Mouse (Mus musculus) liver, embryonic 16.5 days (tissue): Measurements from ENCODE around the gene Notum. TPM values are rescaled to one million over a fixed set of nuclear protein-coding genes. Genes with fewer than 3 reads are reported as not detected.
"Not testable (repeated sequence)": the region's sequence is repeated elsewhere in the genome, so short reads cannot be mapped to it uniquely, and the experiment has no call there.

Experiments
- ATAC-seq: fragments of 200-750 bp; cut with Nextera tagmentation; 2 replicates; pipeline ENCODE4 v1.8.0; 2017; ENCODE audit warnings: low read depth, mild to moderate bottlenecking, moderate number of reproducible peaks, moderate library complexity
- H3K27ac ChIP-seq: fragments of 300-500 bp; sonication (generic); 2 replicates; pipeline ENCODE4 v1.5.1; 2014; ENCODE audit warnings: mild to moderate bottlenecking, low read length
- H3K27me3 ChIP-seq: fragments of 300-500 bp; sonication (generic); 2 replicates; pipeline ENCODE4 v1.6.1; 2014; ENCODE audit warnings: low read depth, low read length, mixed read lengths; ENCODE audit not compliant: control insufficient read depth, insufficient read depth
- H3K36me3 ChIP-seq: fragments of 300-500 bp; sonication (generic); 2 replicates; pipeline ENCODE4 v1.6.1; 2014; ENCODE audit warnings: mild to moderate bottlenecking; ENCODE audit not compliant: control insufficient read depth, insufficient read depth
- H3K4me1 ChIP-seq: fragments of 300-500 bp; sonication (generic); 2 replicates; pipeline ENCODE4 v1.6.1; 2014; ENCODE audit warnings: low read depth, low read length, mixed read lengths; ENCODE audit not compliant: control insufficient read depth
- H3K4me2 ChIP-seq: fragments of 300-500 bp; sonication (generic); 2 replicates; pipeline ENCODE4 v1.6.1; 2014; ENCODE audit warnings: low read depth, low read length, mixed read lengths
- H3K4me3 ChIP-seq: fragments of 300-500 bp; sonication (generic); 2 replicates; pipeline ENCODE4 v1.5.1; 2014; ENCODE audit warnings: low read depth, mild to moderate bottlenecking, low read length
- H3K9ac ChIP-seq: fragments of 300-500 bp; sonication (generic); 2 replicates; pipeline ENCODE4 v1.6.1; 2014; ENCODE audit warnings: low read depth, low read length
- H3K9me3 ChIP-seq: fragments of 300-500 bp; sonication (generic); replicated peaks from 2 replicates; pipeline ENCODE4 v1.6.1; 2016; ENCODE audit warnings: low read length; ENCODE audit not compliant: control insufficient read depth
- WGBS: fragments of 180-500 bp; shearing (Covaris S2); extraction: QIAGEN DNeasy Blood & Tissue Kit; methylation state at CpG from one replicate; pipeline ENCODE4 v1.1.7; 2014; ENCODE audit not compliant: insufficient replicate concordance; 5-methylcytosine and 5-hydroxymethylcytosine counted together
- polyA plus RNA-seq: library from polyadenylated mRNA; unstranded; fragments of >200 nt; fragmentation: Nextera tagmentation; extraction: Ambion mirVana; gene quantifications from 2 replicates; pipeline ENCODE4 v1.2.1, GENCODE M21; 2015

The Notum gene
- polyA plus RNA-seq, 1 experiment from 2014 or later, result 0.20 TPM

GRCm38 (mm10) chr11:120684086-120684485 is 23.1 kb upstream of the Notum start:
- no peak overlapping the region for H3K4me2 ChIP-seq
- H3K36me3 ChIP-seq, result 0 out of 2 replicates have a peak, but pooled peaks cover 2% of the 10 kb centered on the region
- H3K9ac ChIP-seq, result no peak overlapping the region
- H3K4me1 ChIP-seq, result peaks cover 3% of the 10 kb centered on the region; the same call in 1 of the 2 replicates
- H3K4me3 ChIP-seq, result no peak overlapping the region
- WGBS, result 66% methylated on average over 2 of the region's 2 CpGs
- no peaks in the 10 kb centered on the region for H3K27me3 ChIP-seq
- no peak overlapping the region for H3K27ac ChIP-seq
- ATAC-seq, result no peak
- no peaks in the 10 kb centered on the region for H3K9me3 ChIP-seq

GRCm38 (mm10) chr11:120683536-120683935 is 22.6 kb upstream of the Notum start:
- Histone ChIP-seq H3K36me3 (0 out of 2 replicates have a peak, but pooled peaks cover 2% of the 10 kb centered on the region), H3K27me3 (no peaks in the 10 kb centered on the region), H3K9ac (no peak overlapping the region), H3K9me3 (no peaks in the 10 kb centered on the region), H3K4me1 (peaks cover 3% of the 10 kb centered on the region; the same call in 1 of the 2 replicates), H3K4me2 (no peak overlapping the region), H3K27ac (no peak overlapping the region), H3K4me3 (no peak overlapping the region)
- WGBS, result 53% methylated on average over 3 of the region's 3 CpGs
- ATAC-seq, result no peak

DNA sequence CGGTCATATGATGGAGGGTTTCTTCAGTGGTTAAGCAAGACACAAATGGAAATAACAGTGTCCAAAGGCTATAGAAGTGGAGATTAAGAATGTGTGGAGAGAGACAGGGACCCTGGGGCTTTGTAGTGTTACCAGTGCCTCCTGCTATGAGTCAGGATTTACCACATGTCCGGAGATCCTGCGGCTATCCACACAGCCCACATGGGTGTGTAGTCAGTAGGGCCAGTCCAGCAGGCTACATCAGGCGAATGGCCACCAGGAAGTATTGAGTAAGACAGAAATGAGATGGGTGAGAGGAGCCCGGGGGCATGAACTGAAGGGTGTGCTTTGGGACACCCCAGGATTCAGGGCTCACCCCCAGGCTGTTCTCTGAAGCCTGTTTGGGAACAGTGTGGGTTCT is 21.7 kb upstream of the Notum start:
- Histone ChIP-seq H3K4me2 (no peak overlapping the region), H3K4me3 (no peak overlapping the region), H3K9ac (no peak overlapping the region), H3K27ac (no peak overlapping the region), H3K9me3 (no peaks in the 10 kb centered on the region), H3K4me1 (peaks cover 3% of the 10 kb centered on the region; the same call in 1 of the 2 replicates), H3K27me3 (no peaks in the 10 kb centered on the region), H3K36me3 (0 out of 2 replicates have a peak, but pooled peaks cover 2% of the 10 kb centered on the region)
- no peak for ATAC-seq
- whole genome bisulfite sequencing, result 69% methylated on average over 5 of the region's 5 CpGs

DNA sequence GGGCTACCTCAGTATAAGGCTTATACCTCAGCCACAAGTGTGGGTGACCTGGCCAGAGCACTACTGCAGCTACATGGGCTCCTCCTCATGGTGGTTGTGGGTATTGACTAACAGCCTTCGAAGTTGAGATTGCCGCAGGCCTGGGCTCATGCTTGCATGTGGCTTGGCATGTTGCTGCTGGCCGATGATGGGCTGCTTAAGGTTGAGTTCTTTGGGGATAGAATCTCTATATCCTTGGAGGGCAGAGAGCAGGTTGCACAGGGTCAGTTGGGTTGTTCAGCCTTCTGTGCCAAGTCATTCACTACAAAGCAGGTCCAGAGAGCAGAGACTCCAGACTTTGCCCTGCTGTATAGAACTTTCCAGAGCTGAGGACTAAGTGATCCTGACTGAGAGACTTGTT is 18.9 kb upstream of the Notum start:
- Histone ChIP-seq H3K4me2 (no peak overlapping the region), H3K9me3 (no peaks in the 10 kb centered on the region), H3K27ac (no peak overlapping the region), H3K4me1 (no peaks in the 10 kb centered on the region), H3K9ac (no peak overlapping the region), H3K36me3 (0 out of 2 replicates have a peak, but pooled peaks cover 2% of the 10 kb centered on the region), H3K27me3 (no peaks in the 10 kb centered on the region), H3K4me3 (no peak overlapping the region)
- ATAC-seq, result peak; percentile 53; the same call in 1 of the 2 replicates
- 71% methylated on average over 3 of the region's 3 CpGs for WGBS

- H3K27me3 ChIP-seq, result no peaks in the 10 kb centered on the region
- no peak overlapping the region for H3K9ac ChIP-seq
- 75% methylated on average over 4 of the region's 4 CpGs for WGBS
- H3K27ac ChIP-seq, result no peak overlapping the region
- H3K36me3 ChIP-seq, result 0 out of 2 replicates have a peak, but pooled peaks cover 2% of the 10 kb centered on the region
- no peak overlapping the region for H3K4me2 ChIP-seq
- H3K4me3 ChIP-seq, result no peak overlapping the region
- no peak for ATAC-seq
- H3K4me1 ChIP-seq, result peaks cover 14% of the 10 kb centered on the region
- no peaks in the 10 kb centered on the region for H3K9me3 ChIP-seq
Observed at GRCm38 (mm10) chr11:120676951-120677350, 16.0 kb upstream of the Notum start.

GRCm38 (mm10) chr11:120675875-120676274 is 14.9 kb upstream of the Notum start:
- H3K4me3 ChIP-seq, H3K27me3 ChIP-seq, H3K27ac ChIP-seq, H3K4me2 ChIP-seq, H3K9ac ChIP-seq, ATAC-seq, H3K36me3 ChIP-seq, H3K9me3 ChIP-seq: not testable (repeated sequence)
- peaks cover 14% of the 10 kb centered on the region for H3K4me1 ChIP-seq
- WGBS, result 65% methylated on average over 3 of the region's 5 CpGs

DNA sequence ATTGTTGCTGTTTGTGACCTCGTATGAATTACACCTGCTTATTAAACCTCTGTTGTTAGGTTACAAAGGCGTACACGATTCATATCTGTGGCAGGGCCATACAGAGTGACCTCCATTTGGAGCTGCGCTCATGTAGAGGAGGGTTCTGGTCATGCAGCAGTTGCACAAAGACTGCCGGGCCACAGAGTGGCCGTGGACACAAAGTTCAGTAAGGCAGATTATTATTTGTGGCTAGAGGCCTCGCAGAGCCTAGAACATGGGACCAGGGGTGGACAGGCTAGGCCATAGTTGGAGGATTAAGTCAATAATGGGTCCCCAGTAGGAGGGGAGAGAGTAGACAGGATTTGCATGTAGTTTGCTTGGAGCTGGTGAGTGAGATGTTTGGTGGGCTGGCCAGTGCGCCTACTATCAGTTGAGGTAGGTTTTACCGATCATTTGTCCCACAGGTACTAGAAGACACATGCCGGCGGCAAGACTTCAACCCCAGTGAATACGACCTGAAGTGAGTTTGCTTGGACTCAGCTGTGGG is 12.7 kb upstream of the Notum start:
- H3K4me2 ChIP-seq, result peak overlapping the region; percentile 75
- no peaks in the 10 kb centered on the region for H3K27me3 ChIP-seq
- no peaks in the 10 kb centered on the region for H3K36me3 ChIP-seq
- H3K4me1 ChIP-seq, result peaks cover 14% of the 10 kb centered on the region
- ATAC-seq, result peak; percentile 2; the same call in 1 of the 2 replicates
- WGBS, result 22% methylated on average over 12 of the region's 12 CpGs
- H3K4me3 ChIP-seq, result peak overlapping the region; percentile 83
- peak overlapping the region; percentile 79 for H3K9ac ChIP-seq
- peak overlapping the region; percentile 64 for H3K27ac ChIP-seq
- no peaks in the 10 kb centered on the region for H3K9me3 ChIP-seq

DNA sequence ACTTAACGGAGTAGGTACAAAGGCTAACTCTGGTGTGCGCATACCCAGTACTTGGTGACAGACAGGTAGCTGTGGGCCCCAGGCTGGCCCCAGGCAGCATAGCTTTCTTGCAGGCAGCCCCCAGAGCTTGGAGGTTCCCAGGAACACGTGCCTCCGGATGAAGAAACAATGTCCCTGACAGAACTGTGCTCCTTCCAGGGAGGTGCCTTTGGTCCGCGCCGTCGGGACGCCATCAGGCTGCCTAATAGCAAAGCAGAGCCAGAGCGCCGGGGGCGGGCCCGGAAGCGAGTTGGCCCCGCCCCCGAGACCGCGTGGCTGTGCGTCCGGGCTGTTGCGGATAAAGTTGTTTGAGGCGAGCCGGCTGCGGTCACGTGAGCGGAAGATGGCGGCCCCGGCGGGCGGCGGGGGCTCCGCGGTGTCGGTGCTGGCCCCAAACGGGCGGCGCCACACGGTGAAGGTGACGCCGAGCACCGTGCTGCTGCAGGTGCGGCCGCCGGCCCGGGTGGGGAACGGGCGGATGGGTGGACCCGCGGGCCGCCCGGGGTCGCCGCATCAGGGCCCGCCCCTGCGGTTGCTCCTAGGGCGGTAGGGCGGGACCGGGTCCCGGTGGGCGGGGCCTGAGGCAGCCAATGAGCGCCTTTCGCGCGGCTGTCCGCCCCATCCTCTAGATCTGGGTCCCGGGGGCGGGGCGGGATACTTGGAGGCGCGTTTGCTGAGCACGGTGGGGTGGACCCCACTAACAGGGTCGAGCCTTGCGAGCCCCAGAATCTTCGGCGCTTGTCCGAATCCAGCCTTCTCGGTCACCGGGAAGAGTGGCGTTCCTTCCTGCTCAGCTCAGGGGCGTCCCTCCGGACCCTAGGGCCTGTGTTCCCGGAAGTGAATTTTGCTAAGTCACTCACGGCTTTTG is 12.0 kb upstream of the Notum start, which contains the start of gene Aspscr1:
Aspscr1 (plus strand) TSS at position 287 of the 907 bp plus-strand sequence.
- no peaks in the 10 kb centered on the region for H3K9me3 ChIP-seq
- H3K27ac ChIP-seq, result peak within 1 kb of the TSS; percentile 64
- peak within 1 kb of the TSS; percentile 79 for H3K9ac ChIP-seq
- H3K36me3 ChIP-seq, result no peaks in the 10 kb centered on the region
- WGBS, result 1% methylated on average over 82 of the region's 83 CpGs
- no peaks in the 10 kb centered on the region for H3K27me3 ChIP-seq
- peak within 1 kb of the TSS; percentile 83 for H3K4me3 ChIP-seq
- ATAC-seq, result peak; percentile 96
- H3K4me1 ChIP-seq, result peaks cover 14% of the 10 kb centered on the region
- peak within 1 kb of the TSS; percentile 75 for H3K4me2 ChIP-seq

GRCm38 (mm10) chr11:120666617-120667016 is 5.6 kb upstream of the Notum start:
- WGBS, result 29% methylated on average over 3 of the region's 3 CpGs
- Histone ChIP-seq H3K4me3 (no peak overlapping the region), H3K4me1 (no peaks in the 10 kb centered on the region), H3K4me2 (no peak overlapping the region), H3K9ac (no peak overlapping the region), H3K27me3 (peaks cover 33% of the 10 kb centered on the region), H3K36me3 (no peaks in the 10 kb centered on the region), H3K27ac (no peak overlapping the region), H3K9me3 (no peaks in the 10 kb centered on the region)
- no peak for ATAC-seq
